Mouse (Mus musculus) kidney, embryonic 16.5 days (tissue): ENCODE data around the gene Umad1. TPM values are rescaled to one million over a fixed set of nuclear protein-coding genes. Genes with fewer than 3 reads are reported as not detected.
"Not testable (repeated sequence)": the region's sequence is repeated elsewhere in the genome, so short reads cannot be mapped to it uniquely, and the experiment has no call there.

Experiments
- ATAC-seq: fragments of 200-750 bp; cut with Nextera tagmentation; 2 replicates; pipeline ENCODE4 v1.8.0; 2017; ENCODE audit warnings: moderate TSS enrichment; ENCODE audit not compliant: low FRiP score, low TSS enrichment
- H3K27ac ChIP-seq: fragments of 300-500 bp; sonication (generic); 2 replicates; pipeline ENCODE4 v1.5.1; 2014; ENCODE audit warnings: low read length
- H3K27me3 ChIP-seq: fragments of 300-500 bp; sonication (generic); 2 replicates; pipeline ENCODE4 v1.6.1; 2014; ENCODE audit warnings: low read length, control low read depth, mixed read lengths; ENCODE audit not compliant: insufficient read depth
- H3K36me3 ChIP-seq: fragments of 300-500 bp; sonication (generic); 2 replicates; pipeline ENCODE4 v1.6.1; 2014; ENCODE audit warnings: low read length, control low read depth, mixed read lengths; ENCODE audit not compliant: insufficient read depth
- H3K4me1 ChIP-seq: fragments of 300-500 bp; sonication (generic); 2 replicates; pipeline ENCODE4 v1.6.1; 2014; ENCODE audit warnings: low read length, control low read depth, mixed read lengths; ENCODE audit not compliant: insufficient read depth
- H3K4me2 ChIP-seq: fragments of 300-500 bp; sonication (generic); replicated peaks from 2 replicates; pipeline ENCODE4 v1.6.1; 2014; ENCODE audit warnings: low read depth, low read length
- H3K4me3 ChIP-seq: fragments of 300-500 bp; sonication (generic); 2 replicates; pipeline ENCODE4 v1.5.1; 2014; ENCODE audit warnings: mild to moderate bottlenecking, low read length
- H3K9ac ChIP-seq: fragments of 300-500 bp; sonication (generic); replicated peaks from 2 replicates; pipeline ENCODE4 v1.6.1; 2014; ENCODE audit warnings: low read length
- H3K9me3 ChIP-seq: fragments of 300-500 bp; sonication (generic); 2 replicates; pipeline ENCODE4 v1.6.1; 2016; ENCODE audit warnings: low read length, control low read depth
- WGBS: fragments of 180-500 bp; shearing (Covaris S2); extraction: QIAGEN DNeasy Blood & Tissue Kit; methylation state at CpG from one replicate; pipeline ENCODE4 v1.1.7; 2014; 5-methylcytosine and 5-hydroxymethylcytosine counted together
- polyA plus RNA-seq: library from polyadenylated mRNA; unstranded; fragments of >200 nt; fragmentation: Nextera tagmentation; extraction: Ambion mirVana; gene quantifications from 2 replicates; pipeline ENCODE4 v1.2.1, GENCODE M21; 2015

The Umad1 gene
- polyA plus RNA-seq, 1 experiment from 2014 or later, result 27.4 TPM

DNA sequence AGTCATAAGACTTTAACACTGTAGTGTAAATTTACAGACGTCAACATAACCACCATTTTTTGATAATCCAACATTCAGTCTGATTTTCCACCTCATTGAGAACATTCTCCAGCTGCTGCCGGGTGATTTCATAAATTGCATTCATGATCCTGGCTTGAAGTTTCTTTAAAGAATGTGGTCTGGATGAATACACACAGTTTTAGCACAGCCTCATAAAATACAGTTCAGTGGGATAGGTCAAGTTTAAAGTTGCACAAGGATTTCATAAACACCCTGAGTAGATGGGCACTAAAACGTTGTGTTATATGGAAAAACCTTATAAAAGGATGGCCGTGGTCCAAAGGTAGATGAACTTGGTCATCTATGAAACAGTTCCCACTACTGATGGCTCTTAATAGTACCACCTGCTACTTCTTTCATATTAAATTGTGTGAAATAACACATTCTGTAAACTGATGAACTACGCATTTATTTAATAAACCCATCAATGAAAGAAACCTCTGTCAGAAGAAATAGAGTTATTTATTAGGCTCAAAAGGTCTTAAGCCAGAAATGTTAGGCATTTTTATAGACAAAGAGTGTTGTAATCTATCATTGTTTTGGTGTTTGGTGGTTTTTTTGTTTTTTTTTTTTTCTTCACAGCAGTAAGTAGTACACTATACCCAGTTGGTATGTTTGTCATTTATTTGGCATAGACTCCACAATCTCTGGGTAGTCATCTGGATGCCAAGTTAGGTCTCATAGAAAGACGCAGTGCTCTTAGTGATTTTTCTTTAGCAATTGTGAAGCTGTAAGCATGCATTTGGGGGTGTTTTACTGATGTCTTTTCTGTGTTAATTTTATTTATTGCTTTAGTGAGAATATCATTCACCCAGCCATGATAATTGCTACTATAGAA lies 49.0 kb downstream of the Umad1 start:
- no peak overlapping the region for H3K9ac ChIP-seq
- ATAC-seq, result no peak
- WGBS, result 66% methylated on average over 6 of the region's 6 CpGs

GRCm38 (mm10) chr6:8312554-8312953 lies 53.5 kb downstream of the Umad1 start:
- H3K9ac ChIP-seq, result no peak overlapping the region
- no peak overlapping the region for H3K4me2 ChIP-seq
- H3K27ac ChIP-seq, result no peak overlapping the region
- WGBS, result 92% methylated on average over 2 of the region's 2 CpGs
- H3K27me3 ChIP-seq, result no peaks in the 10 kb centered on the region
- H3K9me3 ChIP-seq, result no peaks in the 10 kb centered on the region
- H3K36me3 ChIP-seq, result no peaks in the 10 kb centered on the region
- H3K4me1 ChIP-seq, result no peaks in the 10 kb centered on the region
- ATAC-seq, result no peak
- H3K4me3 ChIP-seq, result no peak overlapping the region

More for the DNA sequence above, 49.0 kb downstream of the Umad1 start:
- Histone ChIP-seq H3K4me3 (no peak overlapping the region), H3K27me3 (no peaks in the 10 kb centered on the region), H3K36me3 (no peaks in the 10 kb centered on the region), H3K27ac (no peak overlapping the region), H3K9me3 (no peaks in the 10 kb centered on the region), H3K4me2 (no peak overlapping the region), H3K4me1 (no peaks in the 10 kb centered on the region)

DNA sequence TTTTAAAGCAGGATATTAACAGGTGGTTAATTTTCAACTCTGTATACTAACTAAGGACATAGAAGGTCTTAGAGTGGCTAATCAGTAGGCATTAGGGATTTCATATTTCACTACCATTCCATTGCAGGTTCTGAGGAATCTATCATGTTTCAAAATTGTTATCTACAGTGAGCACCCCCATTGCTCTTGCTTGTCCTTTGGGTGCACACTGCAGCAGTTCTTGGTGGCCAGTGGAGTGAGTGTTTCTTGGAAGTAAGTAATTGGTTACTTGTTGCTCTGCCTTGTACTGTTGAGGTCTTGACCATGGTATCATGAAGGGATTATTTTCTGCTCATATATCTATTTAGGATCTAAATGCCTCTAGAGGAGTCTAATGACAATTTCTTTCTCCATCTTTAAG lies 57.1 kb downstream of the Umad1 start:
- Histone ChIP-seq H3K36me3 (no peaks in the 10 kb centered on the region), H3K4me1 (no peaks in the 10 kb centered on the region), H3K9me3 (no peaks in the 10 kb centered on the region), H3K9ac (no peak overlapping the region), H3K4me2 (no peak overlapping the region), H3K27ac (no peak overlapping the region), H3K27me3 (no peaks in the 10 kb centered on the region), H3K4me3 (no peak overlapping the region)
- no peak for ATAC-seq

GRCm38 (mm10) chr6:8319591-8319990 lies 60.5 kb downstream of the Umad1 start:
- Histone ChIP-seq H3K4me3 (no peak overlapping the region), H3K27ac (no peak overlapping the region), H3K9ac (no peak overlapping the region), H3K36me3 (no peaks in the 10 kb centered on the region), H3K4me2 (no peak overlapping the region), H3K9me3 (no peaks in the 10 kb centered on the region), H3K4me1 (no peaks in the 10 kb centered on the region), H3K27me3 (no peaks in the 10 kb centered on the region)
- WGBS, result 89% methylated on average over 2 of the region's 2 CpGs
- ATAC-seq, result no peak

DNA sequence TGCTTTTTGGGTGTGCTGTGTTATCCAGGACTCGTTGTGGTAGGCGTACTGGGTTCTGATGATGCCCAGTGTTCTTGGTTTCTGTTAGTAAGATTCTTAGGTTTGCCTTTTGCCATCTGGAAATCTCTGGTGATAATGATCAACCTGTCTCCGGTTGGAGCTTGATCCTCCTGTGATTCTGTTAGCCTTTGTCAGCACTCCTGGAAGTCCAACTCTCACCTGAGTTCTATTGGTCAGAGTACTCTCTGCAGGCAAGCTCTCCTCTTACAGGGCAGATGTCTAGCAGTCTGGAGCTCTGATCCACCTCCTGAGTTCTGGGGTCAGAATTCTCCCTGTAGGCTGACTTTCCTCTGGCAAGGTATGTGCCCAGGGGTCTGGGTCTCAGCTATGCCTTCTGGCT lies 72.4 kb downstream of the Umad1 start:
- ATAC-seq, H3K36me3 ChIP-seq, H3K27me3 ChIP-seq, H3K4me1 ChIP-seq, H3K4me3 ChIP-seq, H3K9ac ChIP-seq, H3K9me3 ChIP-seq, H3K27ac ChIP-seq, H3K4me2 ChIP-seq: not testable (repeated sequence)
- WGBS, result 97% methylated on average over 3 of the region's 3 CpGs

- no peaks in the 10 kb centered on the region for H3K9me3 ChIP-seq
- H3K27ac ChIP-seq, result no peak overlapping the region
- no peaks in the 10 kb centered on the region for H3K4me1 ChIP-seq
- H3K9ac ChIP-seq, result no peak overlapping the region
- no peaks in the 10 kb centered on the region for H3K36me3 ChIP-seq
- ATAC-seq, result no peak
- H3K27me3 ChIP-seq, result no peaks in the 10 kb centered on the region
- no peak overlapping the region for H3K4me3 ChIP-seq
- WGBS, result 97% methylated on average over 1 of the region's 1 CpGs
- no peak overlapping the region for H3K4me2 ChIP-seq
Measured at GRCm38 (mm10) chr6:8333380-8333779, 74.3 kb downstream of the Umad1 start.

DNA sequence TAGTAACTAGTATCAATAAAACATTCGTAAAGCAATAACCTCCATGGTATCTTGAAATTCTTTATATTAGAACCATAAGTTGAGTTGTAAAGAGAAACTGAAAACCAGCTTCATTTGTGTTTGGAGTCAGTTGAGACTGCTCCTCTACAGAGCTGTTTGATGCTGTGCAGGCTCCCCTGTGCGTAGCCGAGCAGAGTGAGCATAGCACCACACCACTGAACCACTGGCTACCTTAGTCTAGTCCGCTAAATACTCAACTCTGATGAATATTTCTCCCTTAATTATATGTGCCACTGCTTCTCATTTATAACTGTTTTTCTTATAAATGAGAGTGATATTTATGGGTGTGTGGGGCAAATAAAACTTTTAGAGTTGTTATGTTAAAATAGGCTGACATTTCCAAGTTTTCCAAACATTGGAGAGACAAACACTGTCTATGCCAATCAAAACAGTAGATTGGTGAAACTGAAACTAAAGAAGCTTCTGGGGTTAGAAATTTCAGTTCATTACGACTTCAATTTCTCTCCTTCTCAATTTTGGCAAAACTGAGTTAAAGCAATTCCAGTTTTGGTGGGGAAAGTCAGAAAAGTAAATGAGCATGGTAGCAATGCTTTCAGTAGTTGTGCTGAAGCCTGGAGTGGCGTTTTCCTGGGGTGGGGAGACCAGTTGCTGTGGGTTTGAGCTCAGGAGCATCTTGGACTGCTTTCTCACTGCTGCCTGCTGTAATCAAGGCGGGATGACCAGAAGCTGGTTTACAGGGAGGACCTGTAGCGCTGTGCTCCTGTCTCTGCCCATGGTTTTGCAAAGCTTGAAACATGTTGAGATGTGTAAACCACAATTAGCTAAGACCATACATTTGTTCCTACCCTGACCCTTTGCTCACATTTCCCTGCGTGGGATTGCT lies 77.7 kb downstream of the Umad1 start:
- H3K4me2 ChIP-seq, result no peak overlapping the region
- no peaks in the 10 kb centered on the region for H3K36me3 ChIP-seq
- H3K4me1 ChIP-seq, result no peaks in the 10 kb centered on the region
- no peak overlapping the region for H3K4me3 ChIP-seq
- no peaks in the 10 kb centered on the region for H3K27me3 ChIP-seq
- H3K27ac ChIP-seq, result no peak overlapping the region
- H3K9me3 ChIP-seq, result no peaks in the 10 kb centered on the region
- no peak for ATAC-seq
- WGBS, result 72% methylated on average over 9 of the region's 9 CpGs
- H3K9ac ChIP-seq, result no peak overlapping the region

DNA sequence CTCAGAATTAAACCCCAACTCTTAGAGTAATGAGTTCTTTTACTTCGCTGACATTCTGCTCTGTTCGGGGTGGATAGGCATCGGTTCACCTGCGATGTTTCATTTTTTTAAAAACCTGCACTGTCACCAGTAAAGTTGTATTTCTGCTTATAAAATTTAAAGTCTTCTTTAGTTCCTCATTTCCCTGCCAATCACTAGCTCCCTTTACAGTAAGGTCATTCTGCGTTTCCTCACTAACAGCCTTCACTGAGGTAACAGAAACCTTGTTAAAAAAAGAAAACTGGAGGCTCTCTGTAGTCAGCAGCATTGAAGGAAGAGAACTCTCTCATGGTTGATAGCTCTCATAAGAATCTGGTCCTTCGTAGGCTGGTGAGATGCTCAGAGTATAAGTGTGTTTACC lies 80.4 kb downstream of the Umad1 start:
- 89% methylated on average over 6 of the region's 6 CpGs for WGBS
- Histone ChIP-seq H3K4me3 (no peak overlapping the region), H3K9me3 (no peaks in the 10 kb centered on the region), H3K4me2 (no peak overlapping the region), H3K4me1 (no peaks in the 10 kb centered on the region), H3K27ac (no peak overlapping the region), H3K9ac (no peak overlapping the region), H3K36me3 (no peaks in the 10 kb centered on the region), H3K27me3 (no peaks in the 10 kb centered on the region)
- no peak for ATAC-seq

- Histone ChIP-seq H3K4me3 (no peak overlapping the region), H3K9me3 (no peaks in the 10 kb centered on the region), H3K4me1 (no peaks in the 10 kb centered on the region), H3K27ac (no peak overlapping the region), H3K9ac (no peak overlapping the region), H3K36me3 (no peaks in the 10 kb centered on the region), H3K4me2 (no peak overlapping the region), H3K27me3 (no peaks in the 10 kb centered on the region)
- no peak for ATAC-seq
- WGBS, result 91% methylated on average over 4 of the region's 4 CpGs
Measured at GRCm38 (mm10) chr6:8343271-8343670, 84.2 kb downstream of the Umad1 start.
